Mouse (Mus musculus) stomach, embryonic 15.5 days (tissue): ENCODE measurements around the gene Slc26a9. TPM values are rescaled to one million over a fixed set of nuclear protein-coding genes. Genes with fewer than 3 reads are reported as not detected.

Source experiments
- ATAC-seq: fragments of 200-750 bp; cut with Nextera tagmentation; 2 replicates; pipeline ENCODE4 v1.8.0; 2017; ENCODE audit warnings: low read depth, moderate number of reproducible peaks, moderate TSS enrichment; ENCODE audit not compliant: insufficient read depth, low FRiP score
- H3K27ac ChIP-seq: fragments of 300-500 bp; sonication (generic); 2 replicates; pipeline ENCODE4 v1.5.1; 2015; ENCODE audit warnings: mild to moderate bottlenecking, inconsistent platforms
- H3K27me3 ChIP-seq: fragments of 300-500 bp; sonication (generic); replicated peaks from 2 replicates; pipeline ENCODE4 v1.6.1; 2015; ENCODE audit warnings: inconsistent platforms
- H3K36me3 ChIP-seq: fragments of 300-500 bp; sonication (generic); 2 replicates; pipeline ENCODE4 v1.6.1; 2015; ENCODE audit warnings: inconsistent platforms
- H3K4me1 ChIP-seq: fragments of 300-500 bp; sonication (generic); 2 replicates; pipeline ENCODE4 v1.6.1; 2015; ENCODE audit warnings: inconsistent platforms
- H3K4me2 ChIP-seq: fragments of 300-500 bp; sonication (generic); 2 replicates; pipeline ENCODE4 v1.6.1; 2015; ENCODE audit warnings: mild to moderate bottlenecking, inconsistent platforms
- H3K4me3 ChIP-seq: fragments of 300-500 bp; sonication (generic); replicated peaks from 2 replicates; pipeline ENCODE4 v1.5.1; 2015; ENCODE audit warnings: inconsistent platforms
- H3K9ac ChIP-seq: fragments of 300-500 bp; sonication (generic); 2 replicates; pipeline ENCODE4 v1.6.1; 2015; ENCODE audit warnings: inconsistent platforms
- H3K9me3 ChIP-seq: fragments of 300-500 bp; sonication (generic); 2 replicates; pipeline ENCODE4 v1.6.1; 2016; ENCODE audit warnings: inconsistent platforms
- WGBS: fragments of 180-500 bp; shearing (Covaris S2); methylation state at CpG from one replicate; pipeline ENCODE4 v1.1.7; 2015; 5-methylcytosine and 5-hydroxymethylcytosine counted together
- polyA plus RNA-seq: library from polyadenylated mRNA; unstranded; fragments of >200 nt; fragmentation: Nextera tagmentation; extraction: Ambion mirVana; gene quantifications from 2 replicates; pipeline ENCODE4 v1.2.1, GENCODE M21; 2015

Gene Slc26a9
- polyA plus RNA-seq, 1 experiment from 2014 or later, result 5.1 TPM

- H3K27ac ChIP-seq, result no peak overlapping the region
- ATAC-seq, result no peak; the same call in 1 of the 2 replicates
- H3K27me3 ChIP-seq, result no peaks in the 10 kb centered on the region
- H3K4me1 ChIP-seq, result peaks cover 6% of the 10 kb centered on the region; the same call in 1 of the 2 replicates
- WGBS, result 68% methylated on average over 20 of the region's 20 CpGs
- H3K9me3 ChIP-seq, result no peaks in the 10 kb centered on the region
- no peaks in the 10 kb centered on the region for H3K36me3 ChIP-seq
- H3K9ac ChIP-seq, result no peak overlapping the region
- no peak overlapping the region for H3K4me3 ChIP-seq
- H3K4me2 ChIP-seq, result no peak overlapping the region
These were observed 29.2 kb upstream of the Slc26a9 start for GRCm38 (mm10) chr1:131714388-131715337.

GRCm38 (mm10) chr1:131718952-131719694, 24.7 kb upstream of the Slc26a9 start:
- Histone ChIP-seq H3K4me3 (no peak overlapping the region), H3K27me3 (no peaks in the 10 kb centered on the region), H3K4me2 (no peak overlapping the region), H3K36me3 (no peaks in the 10 kb centered on the region), H3K9me3 (no peaks in the 10 kb centered on the region), H3K27ac (no peak overlapping the region), H3K9ac (no peak overlapping the region), H3K4me1 (peaks cover 6% of the 10 kb centered on the region; the same call in 1 of the 2 replicates)
- 72% methylated on average over 16 of the region's 16 CpGs for WGBS
- no peak for ATAC-seq

- ATAC-seq, result no peak
- Histone ChIP-seq H3K4me3 (no peak overlapping the region), H3K36me3 (no peaks in the 10 kb centered on the region), H3K9me3 (no peaks in the 10 kb centered on the region), H3K4me1 (no peaks in the 10 kb centered on the region), H3K27me3 (no peaks in the 10 kb centered on the region), H3K27ac (no peak overlapping the region), H3K9ac (no peak overlapping the region), H3K4me2 (no peak overlapping the region)
- 54% methylated on average over 3 of the region's 3 CpGs for WGBS
These were observed 21.8 kb upstream of the Slc26a9 start for GRCm38 (mm10) chr1:131721989-131722388.

GRCm38 (mm10) chr1:131723549-131723948, 20.3 kb upstream of the Slc26a9 start:
- Histone ChIP-seq H3K4me3 (no peak overlapping the region), H3K4me2 (no peak overlapping the region), H3K36me3 (no peaks in the 10 kb centered on the region), H3K27me3 (no peaks in the 10 kb centered on the region), H3K4me1 (no peaks in the 10 kb centered on the region), H3K9ac (no peak overlapping the region), H3K9me3 (no peaks in the 10 kb centered on the region), H3K27ac (no peak overlapping the region)
- WGBS, result 74% methylated on average over 4 of the region's 4 CpGs
- no peak for ATAC-seq

- WGBS, result 54% methylated on average over 6 of the region's 6 CpGs
These were observed 17.2 kb upstream of the Slc26a9 start for GRCm38 (mm10) chr1:131726586-131726985.

GRCm38 (mm10) chr1:131730639-131731437, 13.0 kb upstream of the Slc26a9 start:
- Histone ChIP-seq H3K9me3 (no peaks in the 10 kb centered on the region), H3K4me2 (no peak overlapping the region), H3K27ac (no peak overlapping the region), H3K4me3 (no peak overlapping the region), H3K4me1 (0 out of 2 replicates have a peak, but pooled peaks cover 3% of the 10 kb centered on the region), H3K36me3 (no peaks in the 10 kb centered on the region), H3K9ac (no peak overlapping the region), H3K27me3 (no peaks in the 10 kb centered on the region)
- WGBS, result 68% methylated on average over 12 of the region's 12 CpGs
- ATAC-seq, result peak; percentile 72

More at GRCm38 (mm10) chr1:131726586-131726985, 17.2 kb upstream of the Slc26a9 start:
- Histone ChIP-seq H3K4me1 (no peaks in the 10 kb centered on the region), H3K9me3 (no peaks in the 10 kb centered on the region), H3K4me3 (no peak overlapping the region), H3K27ac (no peak overlapping the region), H3K9ac (no peak overlapping the region), H3K4me2 (no peak overlapping the region), H3K36me3 (no peaks in the 10 kb centered on the region), H3K27me3 (no peaks in the 10 kb centered on the region)
- no peak for ATAC-seq

GRCm38 (mm10) chr1:131733474-131734180, 10.2 kb upstream of the Slc26a9 start:
- ATAC-seq, result no peak
- Histone ChIP-seq H3K9ac (no peak overlapping the region), H3K36me3 (no peaks in the 10 kb centered on the region), H3K27me3 (no peaks in the 10 kb centered on the region), H3K4me2 (no peak overlapping the region), H3K27ac (no peak overlapping the region), H3K4me3 (no peak overlapping the region), H3K9me3 (no peaks in the 10 kb centered on the region), H3K4me1 (0 out of 2 replicates have a peak, but pooled peaks cover 3% of the 10 kb centered on the region)
- WGBS, result 76% methylated on average over 13 of the region's 13 CpGs

GRCm38 (mm10) chr1:131734657-131735273, 9.1 kb upstream of the Slc26a9 start:
- 0 out of 2 replicates have a peak, but pooled peaks cover 3% of the 10 kb centered on the region for H3K4me1 ChIP-seq
- H3K27me3 ChIP-seq, result no peaks in the 10 kb centered on the region
- no peak overlapping the region for H3K9ac ChIP-seq
- no peaks in the 10 kb centered on the region for H3K36me3 ChIP-seq
- ATAC-seq, result no peak
- H3K9me3 ChIP-seq, result no peaks in the 10 kb centered on the region
- 92% methylated on average over 6 of the region's 6 CpGs for WGBS
- H3K27ac ChIP-seq, result no peak overlapping the region
- no peak overlapping the region for H3K4me2 ChIP-seq
- H3K4me3 ChIP-seq, result no peak overlapping the region

- H3K36me3 ChIP-seq, result no peaks in the 10 kb centered on the region
- H3K4me3 ChIP-seq, result no peak overlapping the region
- no peaks in the 10 kb centered on the region for H3K9me3 ChIP-seq
- peak; percentile 67 for ATAC-seq
- H3K27me3 ChIP-seq, result no peaks in the 10 kb centered on the region
- H3K9ac ChIP-seq, result no peak overlapping the region
- no peak overlapping the region for H3K4me2 ChIP-seq
- 0 out of 2 replicates have a peak, but pooled peaks cover 3% of the 10 kb centered on the region for H3K4me1 ChIP-seq
- WGBS, result 68% methylated on average over 9 of the region's 9 CpGs
- no peak overlapping the region; the same call in 1 of the 2 replicates for H3K27ac ChIP-seq
These were observed 7.3 kb upstream of the Slc26a9 start for GRCm38 (mm10) chr1:131736494-131736893.

- no peak overlapping the region for H3K9ac ChIP-seq
- H3K4me3 ChIP-seq, result no peak overlapping the region
- no peaks in the 10 kb centered on the region for H3K36me3 ChIP-seq
- H3K9me3 ChIP-seq, result no peaks in the 10 kb centered on the region
- no peaks in the 10 kb centered on the region for H3K27me3 ChIP-seq
- H3K4me2 ChIP-seq, result no peak overlapping the region
- H3K4me1 ChIP-seq, result 0 out of 2 replicates have a peak, but pooled peaks cover 3% of the 10 kb centered on the region
- peak; percentile 28; the same call in 1 of the 2 replicates for ATAC-seq
- WGBS, result 62% methylated on average over 5 of the region's 5 CpGs
- H3K27ac ChIP-seq, result no peak overlapping the region
These were observed 6.6 kb upstream of the Slc26a9 start for GRCm38 (mm10) chr1:131737269-131737668.
